Mouse (Mus musculus): ENCODE results near the gene Eml2. TPM values are rescaled to one million over a fixed set of nuclear protein-coding genes. Genes with fewer than 3 reads are reported as not detected.

Gene Eml2
- polyA plus RNA-seq, 1 experiment from 2014 or later = 1.5 TPM

DNA sequence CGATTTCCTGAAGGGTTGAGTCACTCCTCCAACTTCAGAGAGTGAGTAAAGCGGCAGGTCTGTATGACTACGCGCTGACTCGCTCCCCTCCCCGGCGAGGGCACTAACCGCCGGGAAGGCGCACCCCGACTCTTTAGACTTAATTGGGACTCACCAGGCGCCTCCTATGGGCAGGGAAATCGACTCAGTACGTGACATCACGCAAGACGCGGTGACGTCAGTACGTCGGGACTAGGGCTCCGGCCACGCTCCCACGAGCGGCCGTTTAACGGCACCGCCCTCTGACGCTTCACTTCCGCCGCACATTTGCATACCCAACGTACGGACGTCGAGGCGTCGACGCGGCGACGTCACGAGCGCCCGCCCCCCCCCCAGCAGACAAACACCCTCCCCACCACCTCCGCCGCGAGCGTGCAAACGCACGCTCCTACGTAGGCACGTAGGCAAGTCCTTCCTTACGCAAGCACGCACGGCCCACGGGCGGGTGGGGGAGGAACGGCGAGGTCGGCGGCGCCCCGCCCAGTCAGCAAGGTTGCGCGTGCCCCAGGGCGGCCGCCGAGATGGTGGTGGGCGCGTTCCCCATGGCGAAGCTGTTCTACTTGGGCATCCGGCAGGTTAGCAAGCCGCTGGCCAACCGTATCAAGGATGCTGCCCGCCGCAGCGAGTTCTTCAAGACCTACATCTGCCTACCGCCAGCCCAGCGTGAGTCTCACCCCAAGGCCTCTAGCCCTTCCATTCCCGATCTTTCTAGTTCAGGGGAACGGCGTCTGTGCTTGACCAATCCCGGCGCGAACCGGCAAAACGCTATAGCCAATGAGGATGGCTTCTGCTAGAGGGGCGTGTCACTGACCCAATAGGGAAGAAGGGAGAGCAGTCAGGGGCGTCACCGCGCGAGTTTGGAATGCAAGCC, 51.9 kb downstream of the Eml2 start, which contains the start of gene Opa3:
Gene Opa3 (plus strand): TSS at position 452 of the 910 bp plus-strand sequence.
- peak; percentile 100 for DNase-seq (ENCODE audit: low spot score, missing footprints)
- under 1% methylated on average over 85 of the region's 91 CpGs for WGBS
- no peaks in the 10 kb centered on the region for H3K9me3 ChIP-seq (ENCODE audit: control insufficient read depth, low read length)

GRCm38 (mm10) chr7:19228793-19229148, 52.5 kb downstream of the Eml2 start:
- ATAC-seq (ENCODE audit: low FRiP score) = no peak
- Histone ChIP-seq H3K4me1 (ENCODE audit: control insufficient read depth, insufficient read depth, low read length) (peaks cover 15% of the 10 kb centered on the region), H3K9ac (ENCODE audit: low read length) (peak overlapping the region; percentile 76), H3K27me3 (ENCODE audit: control insufficient read depth, insufficient read depth, low read length) (no peaks in the 10 kb centered on the region), H3K4me3 (ENCODE audit: low read depth, low read length) (peak overlapping the region; percentile 60), H3K27ac (ENCODE audit: low read depth, low read length) (peak overlapping the region; percentile 25; the same call in 1 of the 2 replicates), H3K4me2 (peak overlapping the region; percentile 78), H3K36me3 (ENCODE audit: control insufficient read depth, insufficient read depth, low read length) (no peaks in the 10 kb centered on the region), H3K9me3 (ENCODE audit: control insufficient read depth, low read length) (no peaks in the 10 kb centered on the region)
- DNase-seq (ENCODE audit: low spot score, missing footprints) = no peak
- WGBS = under 1% methylated on average over 14 of the region's 14 CpGs

More for the DNA sequence above, 51.9 kb downstream of the Eml2 start, which contains the start of gene Opa3:
- Histone ChIP-seq H3K36me3 (ENCODE audit: control insufficient read depth, insufficient read depth, low read length) (no peaks in the 10 kb centered on the region), H3K27ac (ENCODE audit: low read depth, low read length) (peak within 1 kb of the TSS; percentile 99), H3K4me2 (peak within 1 kb of the TSS; percentile 78), H3K9ac (ENCODE audit: low read length) (peak within 1 kb of the TSS; percentile 87), H3K4me3 (ENCODE audit: low read depth, low read length) (peak within 1 kb of the TSS; percentile 60), H3K4me1 (ENCODE audit: control insufficient read depth, insufficient read depth, low read length) (peaks cover 15% of the 10 kb centered on the region), H3K27me3 (ENCODE audit: control insufficient read depth, insufficient read depth, low read length) (no peaks in the 10 kb centered on the region)
- ATAC-seq (ENCODE audit: low FRiP score) = peak; percentile 96

- H3K9ac ChIP-seq (ENCODE audit: low read length) = peak overlapping the region; percentile 76
- WGBS = 49% methylated on average over 5 of the region's 5 CpGs
- ATAC-seq (ENCODE audit: low FRiP score) (no peak), DNase-seq (ENCODE audit: low spot score, missing footprints) (no peak)
- H3K4me1 ChIP-seq (ENCODE audit: control insufficient read depth, insufficient read depth, low read length) = peaks cover 15% of the 10 kb centered on the region
- peak overlapping the region; percentile 78 for H3K4me2 ChIP-seq
- no peaks in the 10 kb centered on the region for H3K27me3 ChIP-seq (ENCODE audit: control insufficient read depth, insufficient read depth, low read length)
- peak overlapping the region; percentile 60 for H3K4me3 ChIP-seq (ENCODE audit: low read depth, low read length)
- no peaks in the 10 kb centered on the region for H3K9me3 ChIP-seq (ENCODE audit: control insufficient read depth, low read length)
- no peaks in the 10 kb centered on the region for H3K36me3 ChIP-seq (ENCODE audit: control insufficient read depth, insufficient read depth, low read length)
- H3K27ac ChIP-seq (ENCODE audit: low read depth, low read length) = no peak overlapping the region; the same call in 1 of the 2 replicates
Observed at GRCm38 (mm10) chr7:19229404-19229803, 53.2 kb downstream of the Eml2 start.

GRCm38 (mm10) chr7:19230041-19230580, 53.9 kb downstream of the Eml2 start:
- Histone ChIP-seq H3K36me3 (ENCODE audit: control insufficient read depth, insufficient read depth, low read length) (no peaks in the 10 kb centered on the region), H3K4me2 (no peak overlapping the region), H3K27ac (ENCODE audit: low read depth, low read length) (no peak overlapping the region), H3K4me1 (ENCODE audit: control insufficient read depth, insufficient read depth, low read length) (peaks cover 15% of the 10 kb centered on the region), H3K4me3 (ENCODE audit: low read depth, low read length) (no peak overlapping the region), H3K9ac (ENCODE audit: low read length) (no peak overlapping the region), H3K27me3 (ENCODE audit: control insufficient read depth, insufficient read depth, low read length) (no peaks in the 10 kb centered on the region), H3K9me3 (ENCODE audit: control insufficient read depth, low read length) (no peaks in the 10 kb centered on the region)
- DNase-seq (ENCODE audit: low spot score, missing footprints) (no peak), ATAC-seq (ENCODE audit: low FRiP score) (no peak)
- 96% methylated on average over 2 of the region's 2 CpGs for WGBS

- WGBS = 96% methylated on average over 5 of the region's 5 CpGs
- H3K4me2 ChIP-seq = no peak overlapping the region
- H3K9me3 ChIP-seq (ENCODE audit: control insufficient read depth, low read length) = no peaks in the 10 kb centered on the region
- DNase-seq (ENCODE audit: low spot score, missing footprints) (no peak), ATAC-seq (ENCODE audit: low FRiP score) (no peak)
- no peak overlapping the region for H3K4me3 ChIP-seq (ENCODE audit: low read depth, low read length)
- no peaks in the 10 kb centered on the region for H3K36me3 ChIP-seq (ENCODE audit: control insufficient read depth, insufficient read depth, low read length)
- no peak overlapping the region for H3K27ac ChIP-seq (ENCODE audit: low read depth, low read length)
- H3K27me3 ChIP-seq (ENCODE audit: control insufficient read depth, insufficient read depth, low read length) = no peaks in the 10 kb centered on the region
- H3K9ac ChIP-seq (ENCODE audit: low read length) = no peak overlapping the region
- H3K4me1 ChIP-seq (ENCODE audit: control insufficient read depth, insufficient read depth, low read length) = peaks cover 15% of the 10 kb centered on the region
Observed at GRCm38 (mm10) chr7:19230899-19231298, 54.7 kb downstream of the Eml2 start.

GRCm38 (mm10) chr7:19231849-19232248, 55.6 kb downstream of the Eml2 start:
- peaks cover 12% of the 10 kb centered on the region for H3K4me1 ChIP-seq (ENCODE audit: control insufficient read depth, insufficient read depth, low read length)
- no peak overlapping the region for H3K9ac ChIP-seq (ENCODE audit: low read length)
- no peaks in the 10 kb centered on the region for H3K36me3 ChIP-seq (ENCODE audit: control insufficient read depth, insufficient read depth, low read length)
- no peak overlapping the region for H3K27ac ChIP-seq (ENCODE audit: low read depth, low read length)
- 93% methylated on average over 3 of the region's 3 CpGs for WGBS
- no peak overlapping the region for H3K4me3 ChIP-seq (ENCODE audit: low read depth, low read length)
- DNase-seq (ENCODE audit: low spot score, missing footprints) (no peak), ATAC-seq (ENCODE audit: low FRiP score) (no peak)
- H3K27me3 ChIP-seq (ENCODE audit: control insufficient read depth, insufficient read depth, low read length) = no peaks in the 10 kb centered on the region
- no peak overlapping the region for H3K4me2 ChIP-seq
- no peaks in the 10 kb centered on the region for H3K9me3 ChIP-seq (ENCODE audit: control insufficient read depth, low read length)

- no peaks in the 10 kb centered on the region for H3K36me3 ChIP-seq (ENCODE audit: control insufficient read depth, insufficient read depth, low read length)
- no peak overlapping the region for H3K9ac ChIP-seq (ENCODE audit: low read length)
- no peaks in the 10 kb centered on the region for H3K27me3 ChIP-seq (ENCODE audit: control insufficient read depth, insufficient read depth, low read length)
- H3K4me3 ChIP-seq (ENCODE audit: low read depth, low read length) = no peak overlapping the region
- no peak overlapping the region for H3K4me2 ChIP-seq
- H3K4me1 ChIP-seq (ENCODE audit: control insufficient read depth, insufficient read depth, low read length) = peaks cover 1% of the 10 kb centered on the region
- H3K27ac ChIP-seq (ENCODE audit: low read depth, low read length) = no peak overlapping the region
- 89% methylated on average over 5 of the region's 5 CpGs for WGBS
- DNase-seq (ENCODE audit: low spot score, missing footprints) (no peak), ATAC-seq (ENCODE audit: low FRiP score) (no peak)
- H3K9me3 ChIP-seq (ENCODE audit: control insufficient read depth, low read length) = no peaks in the 10 kb centered on the region
Observed at GRCm38 (mm10) chr7:19234652-19235051, 58.4 kb downstream of the Eml2 start.

- Histone ChIP-seq H3K4me2 (no peak overlapping the region), H3K4me3 (ENCODE audit: low read depth, low read length) (no peak overlapping the region), H3K27me3 (ENCODE audit: control insufficient read depth, insufficient read depth, low read length) (no peaks in the 10 kb centered on the region), H3K4me1 (ENCODE audit: control insufficient read depth, insufficient read depth, low read length) (no peaks in the 10 kb centered on the region), H3K27ac (ENCODE audit: low read depth, low read length) (no peak overlapping the region), H3K9me3 (ENCODE audit: control insufficient read depth, low read length) (no peaks in the 10 kb centered on the region), H3K9ac (ENCODE audit: low read length) (no peak overlapping the region), H3K36me3 (ENCODE audit: control insufficient read depth, insufficient read depth, low read length) (no peaks in the 10 kb centered on the region)
- no peak for DNase-seq (ENCODE audit: low spot score, missing footprints)
- 89% methylated on average over 2 of the region's 2 CpGs for WGBS
- ATAC-seq (ENCODE audit: low FRiP score) = no peak
Observed at GRCm38 (mm10) chr7:19235092-19235671, 59.0 kb downstream of the Eml2 start.

GRCm38 (mm10) chr7:19236411-19236810, 60.2 kb downstream of the Eml2 start:
- WGBS = 82% methylated on average over 2 of the region's 2 CpGs

More at GRCm38 (mm10) chr7:19236411-19236810, 60.2 kb downstream of the Eml2 start:
- no peaks in the 10 kb centered on the region for H3K9me3 ChIP-seq (ENCODE audit: control insufficient read depth, low read length)
- H3K27me3 ChIP-seq (ENCODE audit: control insufficient read depth, insufficient read depth, low read length) = no peaks in the 10 kb centered on the region
- H3K27ac ChIP-seq (ENCODE audit: low read depth, low read length) = no peak overlapping the region
- H3K36me3 ChIP-seq (ENCODE audit: control insufficient read depth, insufficient read depth, low read length) = no peaks in the 10 kb centered on the region
- no peak overlapping the region for H3K4me2 ChIP-seq
- DNase-seq (ENCODE audit: low spot score, missing footprints) (no peak), ATAC-seq (ENCODE audit: low FRiP score) (no peak)
- H3K4me1 ChIP-seq (ENCODE audit: control insufficient read depth, insufficient read depth, low read length) = no peaks in the 10 kb centered on the region
- H3K9ac ChIP-seq (ENCODE audit: low read length) = no peak overlapping the region
- no peak overlapping the region for H3K4me3 ChIP-seq (ENCODE audit: low read depth, low read length)

Measured in midbrain, embryonic 11.5 days (tissue).